Mouse (Mus musculus) neural tube, embryonic 12.5 days (tissue): ENCODE results near the gene Prkci. TPM values are rescaled to one million over a fixed set of nuclear protein-coding genes. Genes with fewer than 3 reads are reported as not detected.

Experiments used
- ATAC-seq: fragments of 200-750 bp; cut with Nextera tagmentation; 2 replicates; pipeline ENCODE4 v1.8.0; 2017; ENCODE audit warnings: low read depth, mild to moderate bottlenecking, moderate TSS enrichment, moderate library complexity; ENCODE audit not compliant: low FRiP score
- H3K27ac ChIP-seq: fragments of 300-500 bp; sonication (generic); 2 replicates; pipeline ENCODE4 v1.5.1; 2016
- H3K27me3 ChIP-seq: fragments of 300-500 bp; sonication (generic); replicated peaks from 2 replicates; pipeline ENCODE4 v1.6.1; 2016; ENCODE audit warnings: mild to moderate bottlenecking
- H3K36me3 ChIP-seq: fragments of 300-500 bp; sonication (generic); 2 replicates; pipeline ENCODE4 v1.6.1; 2016; ENCODE audit warnings: mild to moderate bottlenecking
- H3K4me1 ChIP-seq: fragments of 300-500 bp; sonication (generic); 2 replicates; pipeline ENCODE4 v1.6.1; 2016
- H3K4me2 ChIP-seq: fragments of 300-500 bp; sonication (generic); replicated peaks from 2 replicates; pipeline ENCODE4 v1.6.1; 2016; ENCODE audit warnings: mild to moderate bottlenecking
- H3K4me3 ChIP-seq: fragments of 300-500 bp; sonication (generic); 2 replicates; pipeline ENCODE4 v1.5.1; 2016
- H3K9ac ChIP-seq: fragments of 300-500 bp; sonication (generic); 2 replicates; pipeline ENCODE4 v1.6.1; 2016; ENCODE audit warnings: mild to moderate bottlenecking
- H3K9me3 ChIP-seq: fragments of 300-500 bp; sonication (generic); 2 replicates; pipeline ENCODE4 v1.6.1; 2016; ENCODE audit warnings: mild to moderate bottlenecking
- WGBS: fragments of 180-500 bp; shearing (Covaris S2); methylation state at CpG from one replicate; pipeline ENCODE4 v1.1.7; 2016; 5-methylcytosine and 5-hydroxymethylcytosine counted together
- microRNA-seq: library from miRNA; unstranded; fragments of <30 nt; microRNA quantifications from one replicate; pipeline ENCODE4, GENCODE M21; 2017
- polyA plus RNA-seq: library from polyadenylated mRNA; unstranded; fragments of >200 nt; fragmentation: Nextera tagmentation; extraction: Ambion mirVana; gene quantifications from 2 replicates; pipeline ENCODE4 v1.2.1, GENCODE M21; 2016

Prkci gene
- polyA plus RNA-seq, 1 experiment from 2014 or later: 37.9 TPM

GRCm38 (mm10) chr3:31095491-31096154 lies 100.1 kb downstream of the Prkci start:
- no peaks in the 10 kb centered on the region for H3K27me3 ChIP-seq
- H3K36me3 ChIP-seq: 0 out of 2 replicates have a peak, but pooled peaks cover 3% of the 10 kb centered on the region
- ATAC-seq: peak; percentile 7
- under 1% methylated on average over 33 of the region's 33 CpGs for WGBS
- peak overlapping the region; percentile 96 for H3K4me3 ChIP-seq
- peak overlapping the region; percentile 71 for H3K4me2 ChIP-seq
- H3K4me1 ChIP-seq: peaks cover 27% of the 10 kb centered on the region
- peak overlapping the region; percentile 99 for H3K27ac ChIP-seq
- no peaks in the 10 kb centered on the region for H3K9me3 ChIP-seq
- peak overlapping the region; percentile 98 for H3K9ac ChIP-seq

- H3K9me3 ChIP-seq: no peaks in the 10 kb centered on the region
- H3K4me3 ChIP-seq: peak overlapping the region; percentile 96
- H3K36me3 ChIP-seq: 0 out of 2 replicates have a peak, but pooled peaks cover 3% of the 10 kb centered on the region
- H3K4me2 ChIP-seq: peak overlapping the region; percentile 71
- H3K9ac ChIP-seq: peak overlapping the region; percentile 98
- peaks cover 34% of the 10 kb centered on the region for H3K4me1 ChIP-seq
- ATAC-seq: no peak
- H3K27ac ChIP-seq: peak overlapping the region; percentile 99; the same call in 1 of the 2 replicates
- H3K27me3 ChIP-seq: no peaks in the 10 kb centered on the region
- 40% methylated on average over 10 of the region's 10 CpGs for WGBS
These were observed 100.9 kb downstream of the Prkci start for GRCm38 (mm10) chr3:31096155-31097101.

GRCm38 (mm10) chr3:31097102-31097720 lies 101.7 kb downstream of the Prkci start:
- H3K9me3 ChIP-seq: no peaks in the 10 kb centered on the region
- H3K27ac ChIP-seq: no peak overlapping the region
- H3K4me3 ChIP-seq: peak overlapping the region; percentile 18
- H3K27me3 ChIP-seq: no peaks in the 10 kb centered on the region
- H3K4me2 ChIP-seq: peak overlapping the region; percentile 62
- H3K4me1 ChIP-seq: peaks cover 36% of the 10 kb centered on the region
- 0 out of 2 replicates have a peak, but pooled peaks cover 3% of the 10 kb centered on the region for H3K36me3 ChIP-seq
- 82% methylated on average over 13 of the region's 13 CpGs for WGBS
- no peak for ATAC-seq
- peak overlapping the region; percentile 35; the same call in 1 of the 2 replicates for H3K9ac ChIP-seq

GRCm38 (mm10) chr3:31097976-31098375 lies 102.4 kb downstream of the Prkci start:
- Histone ChIP-seq H3K36me3 (0 out of 2 replicates have a peak, but pooled peaks cover 3% of the 10 kb centered on the region), H3K9ac (peak overlapping the region; percentile 35), H3K9me3 (no peaks in the 10 kb centered on the region), H3K4me1 (peaks cover 36% of the 10 kb centered on the region), H3K27ac (no peak overlapping the region), H3K4me3 (peak overlapping the region; percentile 18), H3K27me3 (no peaks in the 10 kb centered on the region), H3K4me2 (peak overlapping the region; percentile 62)
- no peak for ATAC-seq
- 51% methylated on average over 11 of the region's 11 CpGs for WGBS

- no peak for ATAC-seq
- Histone ChIP-seq H3K9ac (no peak overlapping the region), H3K27ac (no peak overlapping the region), H3K4me1 (peaks cover 36% of the 10 kb centered on the region), H3K9me3 (no peaks in the 10 kb centered on the region), H3K36me3 (0 out of 2 replicates have a peak, but pooled peaks cover 3% of the 10 kb centered on the region), H3K4me3 (peak overlapping the region; percentile 15; the same call in 1 of the 2 replicates), H3K4me2 (peak overlapping the region; percentile 62), H3K27me3 (no peaks in the 10 kb centered on the region)
- WGBS: 80% methylated on average over 1 of the region's 1 CpGs
These were observed 103.0 kb downstream of the Prkci start for GRCm38 (mm10) chr3:31098556-31098955.

GRCm38 (mm10) chr3:31100026-31100425 lies 104.5 kb downstream of the Prkci start:
- H3K36me3 ChIP-seq: 0 out of 2 replicates have a peak, but pooled peaks cover 3% of the 10 kb centered on the region
- no peak overlapping the region for H3K27ac ChIP-seq
- 85% methylated on average over 5 of the region's 5 CpGs for WGBS
- H3K9me3 ChIP-seq: no peaks in the 10 kb centered on the region
- H3K9ac ChIP-seq: no peak overlapping the region
- no peaks in the 10 kb centered on the region for H3K27me3 ChIP-seq
- no peak overlapping the region for H3K4me3 ChIP-seq
- H3K4me1 ChIP-seq: peaks cover 39% of the 10 kb centered on the region
- H3K4me2 ChIP-seq: peak overlapping the region; percentile 62
- ATAC-seq: no peak

- H3K4me1 ChIP-seq: peaks cover 39% of the 10 kb centered on the region
These were observed 105.3 kb downstream of the Prkci start for GRCm38 (mm10) chr3:31100802-31101201.

More at GRCm38 (mm10) chr3:31100802-31101201, 105.3 kb downstream of the Prkci start:
- no peak for ATAC-seq
- 93% methylated on average over 3 of the region's 3 CpGs for WGBS
- H3K27me3 ChIP-seq: no peaks in the 10 kb centered on the region
- H3K9ac ChIP-seq: no peak overlapping the region
- H3K36me3 ChIP-seq: 0 out of 2 replicates have a peak, but pooled peaks cover 3% of the 10 kb centered on the region
- no peaks in the 10 kb centered on the region for H3K9me3 ChIP-seq
- peak overlapping the region; percentile 45 for H3K4me2 ChIP-seq
- H3K27ac ChIP-seq: no peak overlapping the region
- no peak overlapping the region for H3K4me3 ChIP-seq

Small RNA genes within 50 kb of the gene (microRNA-seq; reads per million reads assigned to microRNA genes)
- not detected for gene Mir7008

Other genes with a start within 250 kb of the Prkci start
- gene Samd7, start 249.5 kb upstream of the Prkci start, polyA plus RNA-seq: not detected in 2 replicates
- 84.1 and 87.4 TPM in 2 replicates for gene Sec62, start 202.9 kb upstream of the Prkci start, polyA plus RNA-seq
- 1.4 and 1.9 TPM in 2 replicates for gene Gpr160, start 139.8 kb upstream of the Prkci start, polyA plus RNA-seq
- gene Phc3, start 26.3 kb upstream of the Prkci start, polyA plus RNA-seq: 5.0 and 6.3 TPM in 2 replicates
- gene Skil, start 99.3 kb downstream of the Prkci start, polyA plus RNA-seq: 51.6 and 54.4 TPM in 2 replicates
- 40.2 TPM in 2 replicates for gene Cldn11, start 154.2 kb downstream of the Prkci start, polyA plus RNA-seq